In the genomic region with DNA sequence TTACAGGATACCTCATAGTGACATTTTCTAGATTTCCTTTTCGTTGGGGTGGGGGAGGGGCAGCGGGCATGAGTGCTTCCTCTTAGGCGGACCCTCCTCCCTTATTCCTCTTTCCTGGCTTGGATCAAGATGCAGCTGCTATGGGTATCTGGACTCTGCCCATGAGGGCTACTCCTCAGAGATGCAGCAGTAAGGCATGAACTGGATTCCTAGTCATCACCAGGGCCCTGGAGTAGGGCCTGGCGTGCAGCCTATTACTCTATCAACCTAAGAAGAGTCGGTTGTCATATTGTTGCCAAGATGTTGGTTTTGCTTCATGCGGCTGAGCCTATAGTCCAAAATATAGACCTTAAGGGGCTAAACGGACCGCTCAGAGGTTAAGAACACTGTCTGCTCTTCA, we compare ENCODE assay signal across 8 mouse cellular contexts. TPM values are rescaled to one million over a fixed set of nuclear protein-coding genes. Genes with fewer than 3 reads are reported as not detected.
DNase-seq lines count a peak whose midpoint lies in the region; ATAC-seq and TF ChIP-seq lines count a peak whose summit lies in the region.

No protein-coding gene starts in this region.

- no peak for TF ChIP-seq CTCF in spleen, adult 2 months (IDR thresholded peaks at IDR 0.05; ENCODE audit: extremely low read depth, insufficient read depth, insufficient read length, insufficient replicate concordance)

- no peaks in the 10 kb centered on the region for H3K36me3 ChIP-seq in spleen, adult 2 months (ENCODE audit: control insufficient read depth, insufficient read depth, low read length)
- H3K36me3 ChIP-seq in limb, embryonic 15.5 days = no peaks in the 10 kb centered on the region

- peak overlapping the region; percentile 1; the same call in 1 of the 2 replicates for H3K4me3 ChIP-seq in spleen, adult 2 months (ENCODE audit: extremely low read depth, insufficient read depth, insufficient read length)
- H3K4me3 ChIP-seq in limb, embryonic 15.5 days = peak overlapping the region; percentile 30

- no peaks in the 10 kb centered on the region for H3K9me3 ChIP-seq in limb, embryonic 15.5 days

- 48% methylated on average over 8 of the region's 8 CpGs for WGBS in spleen, adult 2 months
- WGBS in limb, embryonic 15.5 days = 45% methylated on average over 8 of the region's 8 CpGs

- peaks cover 8% of the 10 kb centered on the region; the same call in 1 of the 2 replicates for H3K4me1 ChIP-seq in spleen, adult 2 months (ENCODE audit: control insufficient read depth, insufficient read depth, insufficient read length)
- H3K4me1 ChIP-seq in limb, embryonic 15.5 days = peaks cover 19% of the 10 kb centered on the region

- no peak for ATAC-seq in limb, embryonic 15.5 days (ENCODE audit: insufficient number of reproducible peaks, low FRiP score, low TSS enrichment, low read depth)
- ATAC-seq in frontal cortex, adult (ENCODE audit: low TSS enrichment) = no peak

- no peak for TF ChIP-seq POLR2A in spleen, adult 2 months (IDR thresholded peaks at IDR 0.05; ENCODE audit: low read depth, low read length)

- DNase-seq in cerebellum, adult 11-12 months = peak; percentile 52
- no peak for DNase-seq in cerebellum, postnatal 4 days (ENCODE audit: low spot score in 2 of 2)
- DNase-seq in spleen, adult 2 months (ENCODE audit: low read depth in 1 of 2, low spot score in 2 of 2) = no peak
- no peak for DNase-seq in spleen, adult 18-20 months
- no peak for DNase-seq in layer of hippocampus, postnatal 10 days (ENCODE audit: low spot score in 2 of 2)
- DNase-seq in frontal cortex, adult 2 months (ENCODE audit: extremely low spot score in 1 of 2, low spot score in 1 of 2) = no peak

- H3K4me2 ChIP-seq in limb, embryonic 15.5 days = peak overlapping the region; percentile 47

- no peak overlapping the region for H3K27ac ChIP-seq in spleen, adult 2 months (ENCODE audit: insufficient read depth, low read length)
- H3K27ac ChIP-seq in limb, embryonic 15.5 days = no peak overlapping the region; the same call in 1 of the 2 replicates

- H3K9ac ChIP-seq in limb, embryonic 15.5 days = no peak overlapping the region

- H3K27me3 ChIP-seq in spleen, adult 2 months (ENCODE audit: control insufficient read depth, insufficient read depth, low read length) = no peaks in the 10 kb centered on the region
- no peaks in the 10 kb centered on the region for H3K27me3 ChIP-seq in limb, embryonic 15.5 days

RNA-seq across cellular contexts. Expression of gene Zfp706, which starts 27.3 kb away (rescaled TPM):
- 23.4 and 31.3 TPM in 2 replicates for polyA plus RNA-seq in spleen, adult 2 months (2012; rRNA removed)
- 515 and 536 TPM in 2 replicates for polyA plus RNA-seq in limb, embryonic 15.5 days (2015; fragmentation: Nextera tagmentation; extraction: Ambion mirVana)
- 100 to 1,000 TPM; 249 to 317 TPM for total RNA-seq in layer of hippocampus, postnatal 10 days (2021)
- polyA plus RNA-seq in frontal cortex, adult 2 months (2012; rRNA removed) = 83.2 and 108 TPM in 2 replicates
